Mouse (Mus musculus): Measurements from ENCODE around the gene Serping1. TPM values are rescaled to one million over a fixed set of nuclear protein-coding genes. Genes with fewer than 3 reads are reported as not detected.

Gene Serping1
- total RNA-seq, 2 experiments from 2014 or later, result 7.4 to 8.4 TPM

- no peak for DNase-seq (ENCODE audit: low spot score in 2 of 2)
- TF ChIP-seq CTCF (conservative IDR thresholded peaks at IDR 0.05), result no peak
- no peak overlapping the region for H3K4me3 ChIP-seq
- no peak overlapping the region for H3K27ac ChIP-seq
Measured at GRCm38 (mm10) chr2:84772454-84772853, 2.8 kb downstream of the Serping1 start.

- no peak for DNase-seq (ENCODE audit: low spot score in 2 of 2)
- Histone ChIP-seq H3K4me3 (no peak overlapping the region), H3K27ac (no peak overlapping the region)
- no peak for TF ChIP-seq CTCF (conservative IDR thresholded peaks at IDR 0.05)
Measured at GRCm38 (mm10) chr2:84770501-84770900, 4.7 kb downstream of the Serping1 start.

GRCm38 (mm10) chr2:84762818-84763217, 12.4 kb downstream of the Serping1 start:
- no peak overlapping the region for H3K27ac ChIP-seq
- H3K4me3 ChIP-seq, result no peak overlapping the region
- TF ChIP-seq CTCF (conservative IDR thresholded peaks at IDR 0.05), result no peak
- no peak for DNase-seq (ENCODE audit: low spot score in 2 of 2)

GRCm38 (mm10) chr2:84762295-84762694, 12.9 kb downstream of the Serping1 start:
- Histone ChIP-seq H3K27ac (no peak overlapping the region), H3K4me3 (no peak overlapping the region)
- TF ChIP-seq CTCF (conservative IDR thresholded peaks at IDR 0.05), result no peak
- DNase-seq (ENCODE audit: low spot score in 2 of 2), result no peak

GRCm38 (mm10) chr2:84761840-84762239, 13.4 kb downstream of the Serping1 start:
- TF ChIP-seq CTCF (conservative IDR thresholded peaks at IDR 0.05), result no peak
- no peak overlapping the region for H3K4me3 ChIP-seq
- H3K27ac ChIP-seq, result no peak overlapping the region
- no peak for DNase-seq (ENCODE audit: low spot score in 2 of 2)

GRCm38 (mm10) chr2:84761309-84761708, 13.9 kb downstream of the Serping1 start:
- TF ChIP-seq CTCF (conservative IDR thresholded peaks at IDR 0.05), result no peak
- no peak for DNase-seq (ENCODE audit: low spot score in 2 of 2)
- H3K4me3 ChIP-seq, result no peak overlapping the region
- H3K27ac ChIP-seq, result no peak overlapping the region

GRCm38 (mm10) chr2:84760777-84761176, 14.5 kb downstream of the Serping1 start:
- H3K27ac ChIP-seq, result no peak overlapping the region
- no peak for TF ChIP-seq CTCF (conservative IDR thresholded peaks at IDR 0.05)

GRCm38 (mm10) chr2:84758542-84759127, 16.6 kb downstream of the Serping1 start:
- DNase-seq (ENCODE audit: low spot score in 2 of 2), result peak; percentile 55 to 64
- Histone ChIP-seq H3K27ac (no peak overlapping the region), H3K4me3 (no peak overlapping the region)
- peak; percentile 84 for TF ChIP-seq CTCF (conservative IDR thresholded peaks at IDR 0.05)

More at GRCm38 (mm10) chr2:84760777-84761176, 14.5 kb downstream of the Serping1 start:
- DNase-seq (ENCODE audit: low spot score in 2 of 2), result no peak
- H3K4me3 ChIP-seq, result no peak overlapping the region

GRCm38 (mm10) chr2:84757026-84757682, 18.1 kb downstream of the Serping1 start:
- DNase-seq (ENCODE audit: low spot score in 2 of 2), result no peak
- Histone ChIP-seq H3K27ac (no peak overlapping the region), H3K4me3 (no peak overlapping the region)
- no peak for TF ChIP-seq CTCF (conservative IDR thresholded peaks at IDR 0.05)

- DNase-seq (ENCODE audit: low spot score in 2 of 2), result no peak
- TF ChIP-seq CTCF (conservative IDR thresholded peaks at IDR 0.05), result no peak
- no peak overlapping the region for H3K4me3 ChIP-seq
- no peak overlapping the region for H3K27ac ChIP-seq
Measured at GRCm38 (mm10) chr2:84756245-84756644, 19.0 kb downstream of the Serping1 start.

- H3K27ac ChIP-seq, result no peak overlapping the region
- no peak overlapping the region for H3K4me3 ChIP-seq
- no peak for DNase-seq (ENCODE audit: low spot score in 2 of 2)
- TF ChIP-seq CTCF (conservative IDR thresholded peaks at IDR 0.05), result no peak
Measured at GRCm38 (mm10) chr2:84750115-84750514, 25.1 kb downstream of the Serping1 start.

GRCm38 (mm10) chr2:84744126-84744525, 31.1 kb downstream of the Serping1 start:
- DNase-seq (ENCODE audit: low spot score in 2 of 2), result no peak
- Histone ChIP-seq H3K4me3 (peak overlapping the region; percentile 28), H3K27ac (no peak overlapping the region)
- no peak for TF ChIP-seq CTCF (conservative IDR thresholded peaks at IDR 0.05)

GRCm38 (mm10) chr2:84743561-84743960, 31.7 kb downstream of the Serping1 start, which contains the start of gene Gm19426:
Gm19426 (minus strand) TSS chr2:84743655.
- DNase-seq (ENCODE audit: low spot score in 2 of 2), result peak; percentile 62 to 67
- H3K27ac ChIP-seq, result peak within 1 kb of the TSS; percentile 78
- no peak for TF ChIP-seq CTCF (conservative IDR thresholded peaks at IDR 0.05)
- H3K4me3 ChIP-seq, result peak within 1 kb of the TSS; percentile 74

Data from layer of hippocampus, adult 2 months (tissue).